Mouse (Mus musculus) urinary bladder, postnatal 36 days (tissue): Measurements from ENCODE around the gene 1810010D01Rik.

Experiments
- DNase-seq, 2 experiments: peaks; one replicate each; pipeline ENCODE4 v3.0.0; 2022; ENCODE audit warnings: low spot score in 2 of 2, mixed read lengths in 1 of 2

1810010D01Rik gene

GRCm38 (mm10) chr7:145215476-145215875 is 7.6 kb upstream of the 1810010D01Rik start:
- no peak for DNase-seq

DNA sequence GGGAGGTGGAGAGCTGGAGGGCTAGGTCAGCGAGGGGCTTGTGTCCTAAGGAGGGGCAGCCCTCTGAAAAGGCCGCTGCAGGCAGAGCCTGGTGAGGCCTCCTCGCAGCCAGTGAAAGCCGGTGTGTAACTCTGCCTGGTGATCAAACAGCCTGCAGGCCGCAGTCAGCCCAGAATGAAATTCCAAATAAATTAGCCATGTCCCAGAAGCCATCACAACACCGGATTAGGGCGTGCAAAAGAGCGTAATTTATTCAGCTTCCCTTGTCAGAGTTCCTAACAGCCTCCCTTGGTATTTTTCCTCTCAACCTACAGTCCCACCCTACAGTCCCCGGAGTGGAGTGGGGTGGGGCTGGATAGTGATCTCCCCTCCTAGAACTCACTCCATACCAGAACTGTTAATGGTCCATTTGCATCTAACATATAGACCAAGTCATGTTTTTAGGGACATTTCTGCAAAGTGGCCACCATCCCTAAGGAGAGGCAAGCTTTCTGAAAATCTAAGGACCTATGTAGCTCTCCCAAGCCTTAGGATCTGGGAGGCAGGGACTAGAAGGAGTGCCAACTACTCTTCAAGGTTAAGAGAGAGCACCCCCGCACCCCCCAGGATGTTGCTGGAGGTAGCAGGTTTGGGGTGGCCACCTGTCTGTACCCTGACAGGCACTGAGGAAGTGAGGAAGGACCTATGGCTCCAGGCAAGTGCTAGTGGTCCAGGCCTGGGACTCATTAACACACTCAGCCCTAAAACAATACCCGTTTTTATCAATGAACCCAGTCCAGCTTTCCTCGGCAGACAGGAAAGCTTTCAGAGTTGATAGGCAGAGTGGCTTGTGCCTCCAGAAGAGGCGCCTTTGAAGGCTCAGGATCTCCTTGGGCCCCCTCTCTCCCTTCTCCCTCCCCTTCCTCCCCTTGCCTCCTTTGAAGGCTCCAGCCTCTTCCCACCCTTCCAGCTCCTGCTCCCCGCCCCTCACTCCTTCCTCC is 4.1 kb upstream of the 1810010D01Rik start:
- DNase-seq = no peak

DNA sequence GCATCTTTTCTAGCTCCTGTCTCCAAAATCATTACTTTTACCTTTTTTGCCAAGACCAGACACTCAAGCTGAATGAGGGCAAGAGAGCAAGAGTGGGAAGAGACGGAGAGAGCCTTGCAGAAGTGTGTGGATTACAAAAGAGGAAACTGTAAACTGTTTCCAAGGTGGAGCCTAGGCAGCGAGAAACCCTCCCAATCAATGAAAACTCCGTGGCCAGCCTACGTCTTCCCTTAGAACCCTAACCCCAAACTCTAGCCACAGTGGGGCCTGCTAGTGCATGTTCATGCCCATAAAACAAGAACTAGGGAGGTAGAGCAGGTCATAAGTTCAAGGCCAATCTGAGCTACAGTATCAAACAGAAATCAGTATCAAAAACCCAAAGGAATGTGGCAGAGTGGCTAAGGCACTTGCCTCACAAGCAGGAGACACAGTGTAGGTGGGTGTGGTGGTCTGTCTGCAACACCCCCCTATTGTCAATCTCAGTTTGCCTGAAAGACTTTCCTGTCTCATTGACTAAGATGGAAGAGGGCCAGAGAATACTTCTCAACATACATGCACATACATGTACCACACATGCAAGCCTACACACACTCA is 2.7 kb upstream of the 1810010D01Rik start:
- DNase-seq = no peak

- DNase-seq = no peak
These were observed 1.1 kb downstream of the 1810010D01Rik start for GRCm38 (mm10) chr7:145206801-145207200.

DNA sequence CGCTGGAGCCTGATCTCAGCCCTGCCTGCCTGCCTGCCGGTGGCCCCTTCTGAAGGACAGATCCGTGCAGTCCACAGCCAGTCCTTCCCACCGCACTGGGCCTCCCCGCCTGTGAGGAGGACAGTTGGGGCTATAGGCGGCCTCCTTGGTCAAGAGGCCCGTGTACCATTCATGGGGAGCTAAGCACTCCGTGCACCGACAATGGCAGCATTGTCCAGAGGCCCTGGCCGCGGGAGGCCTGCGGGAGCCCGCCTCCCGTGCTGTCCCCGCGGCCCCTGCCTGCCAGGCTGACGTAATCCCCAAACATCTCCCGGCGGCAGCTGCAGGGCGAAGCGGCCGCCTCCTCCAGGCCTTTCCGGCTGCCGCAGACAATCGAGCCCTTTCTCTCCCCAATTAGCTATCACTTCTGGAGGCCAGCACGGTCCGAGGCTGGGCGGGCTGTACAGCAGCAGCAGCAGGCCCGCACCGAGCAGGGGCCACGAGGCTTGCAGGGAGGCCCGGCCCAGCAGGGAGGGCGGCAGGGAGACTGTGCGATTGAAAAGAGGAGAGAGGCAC is 1.8 kb downstream of the 1810010D01Rik start:
- peak in 1 of 2 experiments; percentile 49 for DNase-seq

- no peak for DNase-seq
These were observed 2.5 kb downstream of the 1810010D01Rik start for GRCm38 (mm10) chr7:145205363-145205902.

GRCm38 (mm10) chr7:145199711-145200110 is 8.2 kb downstream of the 1810010D01Rik start:
- DNase-seq = no peak

GRCm38 (mm10) chr7:145198223-145198714 is 9.7 kb downstream of the 1810010D01Rik start:
- no peak for DNase-seq

GRCm38 (mm10) chr7:145197711-145198110 is 10.2 kb downstream of the 1810010D01Rik start:
- no peak for DNase-seq

GRCm38 (mm10) chr7:145197042-145197441 is 10.9 kb downstream of the 1810010D01Rik start:
- peak in 1 of 2 experiments; percentile 41 for DNase-seq

- DNase-seq = no peak
These were observed 11.6 kb downstream of the 1810010D01Rik start for GRCm38 (mm10) chr7:145196340-145196739.

- DNase-seq = no peak
These were observed 12.6 kb downstream of the 1810010D01Rik start for GRCm38 (mm10) chr7:145195186-145195927.

DNA sequence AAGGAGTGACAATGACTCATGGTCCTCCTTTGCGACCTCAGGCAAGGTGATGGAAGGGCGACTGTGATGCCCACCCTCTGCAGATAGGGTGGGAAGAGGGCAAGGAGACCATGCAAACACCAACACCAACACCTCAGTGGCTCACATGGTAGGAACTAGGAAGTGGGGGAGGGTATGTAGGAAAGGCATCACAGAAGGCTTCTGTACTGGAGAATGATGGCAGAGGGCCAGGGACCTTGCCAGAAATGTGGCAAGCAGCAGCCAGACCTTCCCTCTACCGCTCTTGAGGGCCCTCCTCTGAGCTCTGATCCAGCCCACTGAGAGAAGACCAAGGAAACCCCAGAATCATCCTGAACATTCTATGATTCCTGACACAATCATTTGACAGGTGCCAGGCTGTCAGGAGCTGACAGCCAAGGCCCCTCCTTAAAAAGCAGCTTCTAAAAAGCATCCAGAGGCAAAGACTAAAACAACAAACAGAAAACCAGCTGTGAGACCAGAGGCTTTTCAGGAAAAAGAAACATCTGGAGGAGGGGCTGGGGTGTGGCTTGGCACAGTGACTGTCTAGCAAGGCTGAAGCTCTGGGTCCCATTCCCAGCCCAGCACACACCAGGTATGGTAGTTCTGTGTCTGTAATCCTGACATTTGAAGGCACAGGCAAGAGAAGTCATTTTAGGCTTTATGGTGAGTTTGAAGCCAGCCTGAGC is 13.3 kb downstream of the 1810010D01Rik start:
- DNase-seq = no peak

- no peak for DNase-seq
These were observed 15.1 kb downstream of the 1810010D01Rik start for GRCm38 (mm10) chr7:145192836-145193235.

- DNase-seq = no peak
These were observed 17.4 kb downstream of the 1810010D01Rik start for GRCm38 (mm10) chr7:145190520-145190919.

GRCm38 (mm10) chr7:145189342-145189741 is 18.6 kb downstream of the 1810010D01Rik start:
- no peak for DNase-seq

DNA sequence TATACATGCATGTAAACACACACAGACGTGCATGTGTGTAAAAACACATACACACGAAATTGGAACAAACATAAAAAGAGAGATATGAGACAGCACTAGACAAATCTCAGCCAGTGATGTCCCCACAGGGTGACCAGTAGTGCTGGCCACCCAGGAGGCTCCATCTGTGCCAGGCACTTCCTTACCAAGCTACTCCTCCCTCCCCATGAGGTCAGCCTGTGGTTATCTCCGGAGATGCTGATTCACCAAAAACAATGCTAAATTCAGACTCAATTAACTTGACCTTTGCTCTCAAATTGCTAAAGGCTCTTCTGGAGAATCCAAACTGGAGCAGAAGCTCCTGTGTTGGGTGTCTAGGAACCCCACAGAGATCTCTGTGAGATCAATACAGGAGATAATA is 20.1 kb downstream of the 1810010D01Rik start:
- DNase-seq = no peak

- DNase-seq = no peak
These were observed 25.5 kb downstream of the 1810010D01Rik start for GRCm38 (mm10) chr7:145182388-145182787.

DNA sequence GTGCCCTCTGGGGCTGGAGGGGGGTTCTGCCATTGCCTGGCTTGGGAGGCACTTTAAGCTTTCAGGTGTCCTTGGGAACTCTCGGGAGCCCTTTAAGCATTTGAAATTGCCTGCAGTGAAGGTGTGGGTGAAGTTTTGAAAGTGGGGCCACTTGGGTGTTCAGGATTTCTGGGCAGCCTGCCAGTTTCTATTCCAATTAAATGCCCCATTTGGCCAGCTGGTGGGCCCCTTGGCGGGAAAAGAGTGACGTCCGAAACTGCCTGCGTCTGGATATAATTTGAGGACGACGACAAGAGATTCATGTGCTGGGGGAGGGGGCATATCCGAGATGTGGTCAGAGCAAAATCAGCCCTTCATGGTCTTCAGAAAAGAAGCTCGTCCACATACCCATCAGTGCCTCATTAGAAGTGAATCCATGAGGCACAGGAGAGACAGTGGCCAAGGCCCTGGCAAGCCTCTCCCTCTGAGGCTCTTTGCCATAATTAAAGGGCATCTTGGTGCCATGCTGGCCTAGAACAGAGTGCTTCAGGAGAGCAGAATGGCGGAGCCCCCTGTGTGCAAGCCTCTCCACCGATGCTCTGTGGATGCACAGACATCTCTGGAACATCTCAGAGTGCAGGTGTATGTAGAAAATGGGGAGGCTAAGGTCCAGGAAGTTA is 26.4 kb downstream of the 1810010D01Rik start:
- no peak for DNase-seq

GRCm38 (mm10) chr7:145179691-145180091 is 28.2 kb downstream of the 1810010D01Rik start:
- DNase-seq = no peak
